Mouse (Mus musculus) kidney, postnatal 10 days (tissue): ENCODE results near the gene Rexo5.

Experiments used
- DNase-seq: peaks from one replicate; pipeline ENCODE4 v3.0.0; 2021; ENCODE audit warnings: mixed read lengths

The Rexo5 gene

GRCm38 (mm10) chr7:119847396-119847795, 53.6 kb downstream of the Rexo5 start:
- DNase-seq: no peak

- peak; percentile 85 for DNase-seq
Measured at GRCm38 (mm10) chr7:119849096-119849495, 55.3 kb downstream of the Rexo5 start.

DNA sequence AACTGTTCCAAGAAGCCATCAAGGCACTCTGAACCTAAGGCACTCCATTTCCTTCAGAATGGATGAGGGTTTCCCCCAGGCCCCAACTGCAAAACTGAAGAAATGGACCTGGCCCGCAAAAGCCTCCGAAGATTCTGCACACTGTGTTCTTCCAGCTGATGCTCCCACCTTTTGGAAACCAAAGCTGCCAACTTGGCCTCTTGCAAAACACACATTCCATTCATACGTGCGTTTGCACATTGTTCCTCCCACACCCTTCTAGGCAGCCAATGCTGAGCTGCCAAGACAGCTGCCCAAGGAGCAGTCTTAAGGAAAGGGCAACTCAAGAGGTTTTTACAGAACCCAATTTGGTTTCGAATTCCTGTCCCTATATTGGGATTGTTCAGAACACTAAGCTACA, 56.9 kb downstream of the Rexo5 start:
- peak; percentile 17 for DNase-seq

- no peak for DNase-seq
Measured at GRCm38 (mm10) chr7:119852494-119852893, 58.7 kb downstream of the Rexo5 start.

DNA sequence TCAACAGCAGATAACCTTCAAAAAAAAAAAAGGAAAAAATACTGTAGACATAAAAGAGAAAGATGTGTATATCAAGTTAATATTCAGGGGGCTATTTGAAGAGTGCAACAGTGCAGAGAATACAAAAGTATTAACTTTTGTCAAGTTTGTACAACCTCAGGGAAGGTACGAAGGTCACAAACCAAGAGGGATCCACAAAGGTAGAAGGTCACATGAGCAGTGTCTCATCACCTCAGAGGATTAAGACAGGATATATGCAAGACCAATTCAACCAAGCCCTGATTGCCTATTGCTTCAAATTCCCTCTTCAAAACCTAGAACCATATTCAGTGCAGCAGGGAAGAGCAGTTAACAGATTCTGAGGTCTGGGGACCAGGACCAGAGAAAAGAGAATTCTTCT, 59.4 kb downstream of the Rexo5 start:
- no peak for DNase-seq

DNA sequence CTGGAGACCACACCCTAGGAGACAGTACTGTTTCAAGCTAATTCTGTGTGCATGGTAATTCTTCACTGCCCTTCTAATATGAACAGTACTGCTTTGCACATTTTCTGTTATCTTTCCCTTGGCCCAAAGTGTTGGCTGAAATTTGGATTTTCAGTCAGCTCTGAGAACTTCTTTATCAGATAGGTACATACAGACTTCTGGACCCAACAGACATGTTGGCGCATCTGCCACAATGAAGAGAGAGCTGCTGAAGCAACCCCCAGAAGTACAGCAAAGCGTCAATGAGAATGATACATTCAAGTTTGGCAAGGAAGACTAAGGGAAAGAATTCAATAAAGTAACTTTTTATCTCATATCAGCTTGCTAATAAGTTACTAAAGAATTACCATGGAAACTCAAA, 60.6 kb downstream of the Rexo5 start:
- DNase-seq: no peak

DNA sequence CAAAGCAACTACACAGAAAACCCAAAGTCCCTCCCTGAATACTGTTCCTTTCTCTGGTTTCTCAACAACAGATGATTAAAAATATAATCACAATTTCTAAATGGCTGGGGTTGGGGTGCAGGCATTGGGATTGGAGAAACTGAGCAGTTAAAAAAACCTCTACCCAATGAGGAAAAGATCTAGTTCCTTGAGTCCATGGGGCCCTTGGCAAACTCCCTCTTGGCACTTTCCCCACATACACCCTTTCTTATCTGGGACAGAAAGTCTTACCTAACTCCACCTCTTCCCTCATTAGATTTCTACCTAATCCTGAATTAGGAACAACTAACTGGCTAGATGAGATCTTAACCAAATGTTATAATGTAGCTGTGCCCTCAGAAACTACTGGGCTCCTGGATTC, 61.2 kb downstream of the Rexo5 start:
- no peak for DNase-seq

DNA sequence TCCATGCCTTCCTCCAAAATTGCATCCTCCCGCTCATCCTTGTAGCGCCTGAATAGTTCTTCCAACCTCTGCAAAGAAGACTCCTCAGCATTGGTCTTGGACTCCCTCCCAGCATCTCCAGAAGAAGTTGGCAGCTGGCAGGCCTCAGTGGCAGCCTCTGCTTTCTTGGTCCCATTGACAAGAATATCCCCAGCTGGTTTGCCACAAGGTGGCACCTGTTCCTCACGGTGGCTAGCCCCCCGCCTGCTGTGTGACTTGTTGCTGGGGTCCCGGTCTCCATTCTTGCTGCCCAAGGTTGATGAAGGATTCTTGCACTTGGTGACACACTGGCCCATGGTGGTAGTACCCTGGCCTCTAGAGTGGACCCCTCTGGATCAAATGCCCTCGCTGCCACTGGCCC, 65.7 kb downstream of the Rexo5 start:
- peak; percentile 47 for DNase-seq

DNA sequence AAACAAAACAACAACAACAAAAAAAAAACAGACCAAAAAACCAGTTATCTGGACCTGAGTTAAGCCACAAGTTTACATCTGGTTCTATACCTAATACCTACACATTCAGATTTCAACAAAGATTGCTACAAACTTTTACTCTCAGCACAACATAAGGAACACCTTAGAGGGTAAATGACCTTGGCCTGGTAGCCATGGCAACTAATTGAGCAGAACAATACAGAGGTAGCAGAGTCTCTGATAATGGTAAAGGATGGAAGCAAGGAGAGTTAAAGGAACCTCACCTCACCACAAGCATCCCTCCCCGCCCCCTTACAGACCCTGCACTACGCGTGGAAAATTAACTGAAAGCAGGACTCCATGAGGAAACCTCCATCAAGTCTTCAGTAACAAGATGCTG, 66.3 kb downstream of the Rexo5 start:
- no peak for DNase-seq

- DNase-seq: no peak
Measured at GRCm38 (mm10) chr7:119860554-119860953, 66.7 kb downstream of the Rexo5 start.

DNA sequence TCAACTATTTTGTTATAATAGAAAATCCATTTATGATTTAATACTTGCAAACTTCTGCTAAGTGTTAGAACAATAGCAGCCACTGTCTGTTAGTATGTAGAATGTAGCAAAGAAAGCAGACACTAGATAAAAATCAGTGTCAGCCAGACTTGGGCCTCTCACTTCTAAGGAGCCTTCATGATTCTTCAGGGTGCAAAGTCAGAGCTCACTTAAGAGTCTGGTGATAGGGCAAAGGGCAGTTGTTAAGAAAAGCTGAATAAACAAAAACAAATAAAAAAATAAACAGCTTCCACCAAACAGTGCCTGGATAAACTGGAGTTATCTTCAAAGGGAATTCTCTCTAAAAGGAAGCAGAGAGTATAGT, 67.1 kb downstream of the Rexo5 start:
- DNase-seq: no peak

DNA sequence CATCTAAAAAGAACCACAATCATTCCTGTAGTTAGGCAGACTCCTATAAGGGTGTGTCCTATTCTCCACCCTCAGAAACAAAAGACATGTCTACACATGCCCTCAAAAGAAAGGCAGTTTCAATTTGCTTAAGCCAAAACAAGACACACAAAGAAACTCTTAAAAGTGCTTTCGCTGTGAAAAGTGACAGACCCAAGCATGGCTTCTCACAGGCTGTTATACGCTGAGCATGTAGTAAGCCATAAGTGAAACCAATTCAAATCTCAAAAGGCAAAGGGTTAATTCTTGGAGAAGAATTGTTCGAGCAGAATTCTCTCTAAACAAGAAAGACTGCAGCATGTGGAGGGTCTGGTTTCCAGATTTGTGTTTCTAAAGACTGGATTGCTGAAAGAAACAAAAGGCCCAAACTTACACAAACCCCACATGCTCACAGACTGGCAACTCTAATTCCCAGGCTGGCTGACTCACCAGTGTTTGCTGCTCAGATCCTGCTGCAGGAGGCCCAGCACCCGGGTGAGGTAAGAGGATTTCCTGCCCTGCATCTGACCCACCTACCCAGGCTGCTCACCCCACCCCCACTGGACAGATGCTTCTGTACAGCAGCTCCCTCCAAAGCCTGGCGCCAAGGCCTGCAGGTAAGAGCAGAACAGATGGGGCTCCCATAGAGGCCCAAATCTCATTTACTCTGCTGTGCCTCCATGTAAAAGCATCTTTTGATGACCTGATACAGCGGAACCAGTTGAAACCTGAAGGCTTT, 67.7 kb downstream of the Rexo5 start:
- DNase-seq: peak; percentile 82

- no peak for DNase-seq
Measured at GRCm38 (mm10) chr7:119862167-119862566, 68.4 kb downstream of the Rexo5 start.

GRCm38 (mm10) chr7:119864500-119864899, 70.7 kb downstream of the Rexo5 start:
- DNase-seq: no peak

DNA sequence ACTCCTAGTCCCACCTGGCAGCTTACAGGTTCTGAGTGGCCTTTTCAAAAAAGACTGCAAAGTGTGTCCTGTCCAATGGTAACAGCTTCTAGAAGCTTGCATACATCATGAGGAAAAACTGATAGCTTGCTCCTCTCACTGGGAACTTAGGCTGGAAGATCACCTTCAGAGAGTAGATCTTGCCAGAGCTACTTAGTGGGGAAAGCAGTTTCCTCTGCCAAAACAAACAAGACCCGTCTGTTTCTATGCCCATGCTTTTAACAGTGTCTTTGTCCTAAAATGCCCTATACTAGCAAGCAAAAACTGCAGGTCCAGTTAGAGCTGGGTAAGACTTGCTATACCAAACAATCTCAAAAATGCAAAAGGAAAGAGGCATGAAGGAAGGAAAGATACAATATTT, 72.3 kb downstream of the Rexo5 start:
- DNase-seq: no peak

GRCm38 (mm10) chr7:119872204-119872603, 78.4 kb downstream of the Rexo5 start:
- DNase-seq: no peak

DNA sequence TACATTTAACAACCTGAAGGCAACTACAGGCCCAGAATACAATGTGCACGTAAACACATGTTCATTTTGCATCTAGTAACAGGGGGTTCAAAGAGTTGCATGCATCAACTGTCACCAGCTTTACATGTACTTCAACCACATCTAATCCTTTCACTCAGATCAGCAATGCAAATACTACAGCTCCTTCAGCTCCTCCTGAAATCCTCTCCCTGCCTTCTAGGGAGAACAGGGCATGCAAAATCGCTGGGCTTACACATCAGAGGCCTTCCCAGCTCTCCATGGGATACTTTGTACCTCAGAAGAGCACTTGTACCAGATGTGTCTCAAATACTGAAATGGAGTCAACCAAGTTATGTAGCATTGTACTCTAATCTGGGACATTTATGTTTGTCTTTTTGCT, 79.2 kb downstream of the Rexo5 start:
- no peak for DNase-seq

- peak; percentile 47 for DNase-seq
Measured at GRCm38 (mm10) chr7:119875776-119876440, 82.1 kb downstream of the Rexo5 start.

- no peak for DNase-seq
Measured at GRCm38 (mm10) chr7:119879171-119879570, 85.4 kb downstream of the Rexo5 start.

DNA sequence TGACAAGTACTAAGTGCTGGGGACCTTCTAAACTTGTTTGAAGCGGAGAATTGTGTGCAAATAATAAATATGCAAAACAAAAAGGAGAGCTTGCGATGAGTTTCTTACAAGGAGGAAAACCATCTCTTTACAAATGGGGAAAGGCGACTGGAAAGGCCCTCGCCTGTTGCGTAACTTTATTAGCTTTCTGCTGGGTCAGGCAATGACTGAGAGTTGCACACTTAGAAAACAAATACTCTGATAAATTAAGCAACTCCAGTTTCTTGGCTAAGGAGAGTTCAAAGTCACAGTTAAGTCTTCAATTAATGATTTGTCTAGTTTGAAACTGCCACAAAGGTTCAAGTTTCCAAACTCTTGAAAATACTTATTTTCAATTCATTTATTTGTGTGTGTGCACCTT, 86.5 kb downstream of the Rexo5 start:
- DNase-seq: no peak

DNA sequence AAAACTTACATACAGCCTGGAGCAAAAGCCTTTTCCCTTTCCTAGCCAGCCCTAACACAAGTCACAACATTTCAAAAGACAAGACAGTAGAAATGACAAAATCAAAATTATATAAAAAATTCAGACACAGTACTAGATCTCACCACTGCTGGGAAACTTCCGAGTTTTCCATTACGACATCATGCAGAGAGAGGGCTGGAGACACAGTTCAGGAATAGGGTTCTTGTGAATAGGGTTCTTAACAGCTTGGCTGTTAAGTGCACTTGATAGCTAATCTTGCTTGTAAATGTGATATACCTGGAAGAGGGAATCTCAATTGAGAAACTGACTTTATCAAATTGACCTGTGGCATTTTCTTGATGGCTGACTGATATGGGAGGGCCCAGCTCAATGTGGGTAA, 87.4 kb downstream of the Rexo5 start:
- no peak for DNase-seq

- no peak for DNase-seq
Measured at GRCm38 (mm10) chr7:119887887-119888286, 94.1 kb downstream of the Rexo5 start.

DNA sequence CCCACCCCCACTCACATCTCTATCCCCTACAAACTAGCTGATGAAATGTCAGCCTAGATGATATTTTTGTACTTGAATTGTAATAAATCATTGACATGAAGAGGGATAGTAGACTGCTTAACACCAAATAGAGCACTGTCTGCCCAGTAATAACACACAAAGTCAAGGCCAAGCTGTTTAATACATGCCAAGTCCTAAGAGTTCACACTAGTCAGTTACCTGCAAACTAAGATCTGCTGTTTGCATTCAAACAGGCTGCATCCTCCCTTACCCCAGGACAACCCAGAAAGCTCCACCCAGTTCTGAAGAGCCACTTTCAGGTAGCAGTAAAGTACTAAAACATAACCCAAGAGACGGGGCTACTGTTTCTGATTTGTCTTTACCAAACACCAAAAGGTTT, 98.4 kb downstream of the Rexo5 start:
- DNase-seq: no peak

- no peak for DNase-seq
Measured at GRCm38 (mm10) chr7:119892742-119893141, 98.9 kb downstream of the Rexo5 start.
